Mouse (Mus musculus) left cerebral cortex, postnatal 10 days (tissue): ENCODE data around the gene Il5ra. TPM values are rescaled to one million over a fixed set of nuclear protein-coding genes. Genes with fewer than 3 reads are reported as not detected.

ENCODE experiments used
- DNase-seq, 2 experiments: peaks; one replicate each; pipeline ENCODE4 v3.0.0; 2021 to 2022; ENCODE audit warnings: low spot score in 2 of 2, mixed read lengths in 1 of 2; ENCODE audit errors: extremely low spot score in 1 of 2
- intact Hi-C: fragments of 180-260 bp; cut with DNase I; formaldehyde crosslinking; loops from one replicate; pipeline ENCODE4 v1.15.1; 2025
- total RNA-seq, 2 experiments: library from RNA; stranded (reverse); gene quantifications; 2 replicates each; pipeline ENCODE4 v1.2.3; 2021

The Il5ra gene
- total RNA-seq, result not detected

DNA sequence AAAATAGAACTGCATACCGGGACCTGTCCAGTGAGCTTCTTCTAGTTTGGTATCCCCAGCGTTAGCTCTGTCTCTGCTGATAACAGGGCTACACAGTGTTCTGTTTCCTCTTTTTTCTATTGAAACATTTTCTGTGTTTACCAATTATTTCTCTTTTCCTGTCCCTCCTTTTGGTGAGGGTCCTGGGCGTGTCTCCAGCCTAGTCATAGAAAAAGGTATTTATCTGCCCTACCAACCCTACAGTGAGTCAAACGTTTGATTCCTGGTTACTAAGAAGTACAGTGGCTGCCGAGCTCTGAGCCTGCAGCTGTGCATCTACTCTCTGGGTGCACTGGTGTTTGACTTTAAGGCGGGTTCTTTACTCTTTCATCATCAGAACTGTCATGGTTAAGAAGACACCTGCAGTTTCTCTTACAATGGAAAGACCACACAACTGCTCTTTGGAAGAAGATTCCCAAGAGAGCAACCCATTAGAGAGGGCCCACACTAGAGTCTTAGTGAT lies at the start of gene Il5ra:
Gene Il5ra (minus strand): TSS at position 151 of the 502 bp plus-strand sequence.
- intact Hi-C loops, result no loop called here
- no peak for DNase-seq

DNA sequence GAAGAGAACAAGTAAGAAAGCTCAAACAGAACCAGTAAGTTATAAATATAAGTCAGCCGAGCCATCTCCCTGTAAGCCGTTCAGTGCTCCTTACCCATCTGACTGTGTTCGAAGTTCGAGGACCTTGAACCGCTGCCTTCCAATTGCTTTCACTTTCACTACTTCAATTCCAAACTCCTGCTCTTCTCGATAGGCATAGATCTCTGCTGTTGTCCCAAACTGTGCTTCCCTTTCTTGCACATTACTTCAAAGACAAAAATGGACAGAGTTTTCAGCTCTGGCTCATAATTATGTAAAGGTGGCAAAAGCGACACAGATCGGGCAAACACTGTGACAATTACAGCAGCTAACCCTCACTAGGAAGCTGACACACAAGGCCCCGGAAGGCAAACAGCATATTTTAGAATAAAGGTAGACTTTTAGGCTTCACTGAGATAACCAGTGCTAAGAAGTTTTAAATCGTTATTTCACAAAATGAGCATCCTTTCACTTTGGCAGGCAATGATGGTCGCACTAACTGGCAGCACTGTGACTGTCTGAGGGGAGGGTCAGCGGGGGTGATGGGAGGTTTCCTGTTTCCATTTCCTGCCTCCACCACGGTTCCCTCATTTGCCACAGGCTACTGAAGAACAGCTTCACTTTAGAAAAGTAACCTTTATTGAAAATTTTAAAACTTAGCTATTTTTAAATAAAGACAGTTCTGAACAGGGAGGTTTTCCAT lies 45.4 kb upstream of the Il5ra start:
- intact Hi-C loops, result no loop called here
- no peak for DNase-seq

DNA sequence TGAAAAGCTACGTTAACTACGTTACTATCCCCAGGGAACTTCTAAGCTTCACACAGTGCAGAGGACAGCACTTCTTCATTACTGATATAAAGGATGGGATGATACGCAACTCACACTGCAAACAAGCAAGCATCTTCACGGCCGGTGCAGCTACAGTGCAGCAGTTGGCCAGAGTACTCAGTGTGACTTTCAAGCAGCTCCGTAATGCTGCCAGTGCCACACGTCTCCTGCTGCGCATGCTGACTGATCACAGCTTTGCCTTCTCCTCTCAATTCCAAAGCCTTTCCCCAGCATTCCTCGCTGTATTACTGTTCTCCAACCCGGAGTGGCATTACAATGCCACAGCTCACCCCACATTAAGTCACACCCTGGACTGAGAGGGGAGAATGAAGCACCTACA lies 44.8 kb upstream of the Il5ra start:
- intact Hi-C loops, result no loop called here
- DNase-seq, result no peak

- intact Hi-C loops, result no loop called here
- DNase-seq, result no peak
These were observed 44.3 kb upstream of the Il5ra start for GRCm38 (mm10) chr6:106793088-106793487.

DNA sequence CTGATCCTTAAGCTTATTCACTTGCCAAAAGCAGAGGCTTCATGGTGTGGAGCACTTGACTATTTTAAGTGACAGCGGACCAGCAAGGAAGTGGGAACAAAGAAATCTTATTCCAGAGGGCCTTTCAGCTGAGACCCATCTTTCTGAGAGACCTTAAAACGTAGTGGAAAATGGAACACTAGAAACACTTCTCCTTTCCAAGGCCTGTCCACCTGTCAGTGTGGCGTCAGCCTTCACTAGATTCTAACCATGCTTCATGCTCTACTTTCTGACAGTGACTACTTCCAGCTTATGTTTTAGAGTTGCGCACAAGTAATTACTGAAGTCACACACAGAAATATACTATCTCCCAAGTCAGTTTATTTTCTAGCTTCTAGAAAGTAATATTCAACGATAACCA lies 43.6 kb upstream of the Il5ra start:
- intact Hi-C loops, result no loop called here
- no peak for DNase-seq

DNA sequence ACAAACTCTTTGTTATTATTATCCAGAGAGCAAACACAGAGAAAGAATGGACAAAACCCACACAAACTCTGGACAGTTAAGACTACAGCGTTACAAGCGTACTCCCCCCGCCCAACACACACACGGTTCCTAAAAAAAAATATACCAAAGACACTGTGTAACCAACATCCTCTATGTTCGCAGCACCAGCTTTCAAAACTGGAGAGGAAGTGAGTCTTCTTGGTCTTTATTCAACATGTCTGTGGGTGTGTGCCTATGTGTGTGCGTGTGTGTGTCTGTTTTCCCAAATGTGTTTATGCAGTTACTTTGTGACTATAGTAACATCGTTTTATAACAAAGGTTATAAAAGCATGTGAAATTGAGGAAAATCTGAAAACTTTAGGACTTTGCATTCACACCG lies 42.6 kb upstream of the Il5ra start:
- intact Hi-C loops, result no loop called here
- DNase-seq, result no peak

DNA sequence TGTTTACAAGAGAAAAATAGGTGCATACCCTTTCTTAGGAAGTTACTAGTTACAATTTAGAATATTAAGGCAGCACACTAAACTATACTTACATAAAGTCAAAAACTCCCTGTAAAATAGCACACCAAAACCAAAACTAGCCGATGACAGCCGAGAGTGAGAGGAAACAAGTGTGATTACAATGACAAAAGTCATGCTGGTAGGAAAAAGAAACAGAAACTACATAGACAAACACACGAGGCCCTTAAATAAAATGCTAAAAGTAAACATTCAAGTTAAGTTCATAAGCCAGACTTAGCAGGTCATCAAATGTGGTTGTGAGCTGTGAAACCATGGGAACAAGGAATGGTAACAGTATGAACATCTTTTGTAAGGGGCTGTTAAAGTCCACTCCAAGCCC lies 38.3 kb upstream of the Il5ra start:
- intact Hi-C loops, result no loop called here
- DNase-seq, result no peak

- intact Hi-C loops, result no loop called here
These were observed 21.2 kb upstream of the Il5ra start for GRCm38 (mm10) chr6:106770046-106770445.

DNA sequence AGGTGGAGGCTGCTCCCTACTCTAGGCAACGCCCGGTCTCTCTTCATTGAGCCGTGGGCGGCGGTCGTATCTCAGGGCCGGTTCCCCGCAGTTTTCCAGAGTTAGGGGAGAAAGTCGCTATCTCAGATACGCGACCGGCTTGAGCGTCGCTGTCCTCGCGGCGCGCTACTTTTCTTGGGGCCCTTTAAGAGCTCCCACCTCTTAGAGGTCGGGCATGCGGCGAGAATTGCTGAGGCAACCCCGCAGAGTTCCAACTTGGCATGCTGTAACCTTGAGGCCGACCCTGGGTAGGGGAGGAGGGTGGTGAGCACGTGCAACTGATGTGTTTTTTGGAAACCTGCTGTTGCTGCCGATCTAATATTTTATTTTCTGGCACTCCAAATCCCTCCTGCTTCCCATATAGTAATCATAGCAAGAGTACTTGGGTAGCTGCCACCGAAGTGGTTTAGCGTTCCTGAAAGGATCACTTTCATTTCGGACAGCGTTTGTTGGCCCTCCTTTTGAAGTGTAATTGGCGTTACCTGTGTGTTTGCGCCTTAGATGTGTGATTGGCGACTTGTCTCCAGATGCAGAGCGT lies 20.5 kb upstream of the Il5ra start:
- no peak for DNase-seq
- intact Hi-C loops, result no loop called here

More at GRCm38 (mm10) chr6:106770046-106770445, 21.2 kb upstream of the Il5ra start:
- DNase-seq, result no peak

DNA sequence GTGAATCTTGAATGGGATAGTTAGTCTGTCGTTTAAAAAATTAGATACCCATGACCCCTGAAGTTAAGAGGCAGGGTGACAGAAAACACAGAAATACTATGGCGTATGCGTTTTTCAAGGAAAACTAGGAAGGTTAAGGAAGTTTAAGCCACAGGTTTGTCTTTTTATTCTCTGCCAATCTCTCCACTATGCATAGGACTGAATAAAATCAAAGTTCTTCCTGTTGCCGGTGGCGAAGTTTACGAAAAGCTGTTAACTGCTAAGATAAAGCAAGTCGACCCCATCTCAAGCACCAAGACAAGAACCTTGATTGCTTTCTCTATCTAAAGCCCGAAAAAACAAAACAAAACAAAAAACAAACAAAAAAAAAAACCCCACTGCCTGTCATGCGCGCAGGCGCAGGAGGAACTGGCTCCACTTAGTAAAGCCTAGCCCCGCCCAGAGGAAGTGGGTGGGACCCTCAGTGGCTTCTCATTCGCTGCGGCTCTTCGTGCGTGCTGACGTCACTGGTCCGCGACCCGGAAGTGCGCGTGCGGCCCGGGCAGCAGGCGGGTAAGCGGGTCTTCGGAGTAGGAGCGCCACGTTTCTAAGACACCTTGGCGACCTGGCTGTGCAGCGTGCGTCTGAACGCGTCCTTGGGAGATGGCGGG lies 19.9 kb upstream of the Il5ra start, which contains the start of gene Trnt1:
Gene Trnt1 (plus strand): TSS at position 481 of the 650 bp plus-strand sequence.
- intact Hi-C loops, result no loop called here

DNA sequence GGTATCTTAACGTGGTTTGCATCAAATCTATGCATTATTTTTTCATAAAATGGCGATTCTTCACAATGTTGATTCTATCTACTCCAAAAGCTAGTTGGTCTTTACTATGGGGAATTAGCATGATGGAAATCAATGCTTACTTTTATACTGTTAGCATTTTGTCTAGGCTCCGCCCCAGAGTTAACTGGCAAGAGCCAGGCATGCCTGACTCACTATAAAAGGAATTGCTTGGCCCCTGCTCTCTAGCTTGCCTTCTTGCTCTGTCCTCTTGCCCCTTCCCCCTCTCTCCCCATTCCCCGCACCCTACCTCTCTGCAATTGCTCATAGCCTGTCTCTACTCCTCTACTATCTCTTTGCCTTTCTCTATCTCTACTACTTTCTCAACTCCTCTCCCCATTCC lies 17.9 kb upstream of the Il5ra start:
- intact Hi-C loops, result no loop called here
- DNase-seq, result no peak

More for the DNA sequence above, 19.9 kb upstream of the Il5ra start, which contains the start of gene Trnt1:
- peak; percentile 96 to 99 for DNase-seq

- intact Hi-C loops, result no loop called here
- no peak for DNase-seq
These were observed 17.1 kb upstream of the Il5ra start for GRCm38 (mm10) chr6:106765892-106766291.

GRCm38 (mm10) chr6:106761486-106761885 lies 12.6 kb upstream of the Il5ra start:
- intact Hi-C loops, result no loop called here
- no peak for DNase-seq

DNA sequence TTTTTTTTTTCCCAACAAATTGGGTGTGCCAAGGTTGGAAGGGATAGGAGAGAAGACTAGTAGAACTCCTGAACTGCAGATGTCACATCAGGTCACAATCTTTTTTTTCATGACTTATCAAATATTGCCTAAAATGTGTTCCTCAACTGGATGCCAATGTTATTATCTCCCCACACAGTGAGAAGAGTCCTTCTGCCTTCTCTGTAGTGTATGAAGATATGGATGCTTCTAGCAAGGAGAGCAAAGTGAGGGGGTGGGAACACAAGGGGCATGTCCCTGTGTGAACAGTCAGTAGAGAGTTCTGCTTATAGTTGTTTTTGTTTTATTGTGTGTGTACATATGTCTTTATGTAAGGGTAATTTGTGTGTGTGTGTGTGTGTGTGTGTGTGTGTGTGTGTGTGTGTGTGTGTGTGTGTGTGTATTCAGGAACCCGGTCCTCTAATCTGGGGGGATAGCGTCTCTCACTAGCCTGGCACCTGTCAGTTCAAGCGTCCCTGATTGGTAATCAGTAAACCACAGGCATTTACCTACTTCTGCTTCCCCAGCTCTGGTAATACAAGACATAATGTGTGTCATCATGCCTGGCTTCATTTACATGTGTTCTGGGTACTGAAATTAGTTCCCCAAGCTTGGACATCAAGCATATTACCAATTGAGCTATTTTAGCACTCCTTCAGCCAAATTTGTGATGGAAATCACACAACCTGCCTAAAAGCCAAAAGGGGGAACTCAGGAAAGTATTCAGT lies 11.8 kb upstream of the Il5ra start:
- intact Hi-C loops, result no loop called here
- DNase-seq, result no peak

- no peak for DNase-seq
- intact Hi-C loops, result no loop called here
These were observed 9.5 kb upstream of the Il5ra start for GRCm38 (mm10) chr6:106758299-106758698.

DNA sequence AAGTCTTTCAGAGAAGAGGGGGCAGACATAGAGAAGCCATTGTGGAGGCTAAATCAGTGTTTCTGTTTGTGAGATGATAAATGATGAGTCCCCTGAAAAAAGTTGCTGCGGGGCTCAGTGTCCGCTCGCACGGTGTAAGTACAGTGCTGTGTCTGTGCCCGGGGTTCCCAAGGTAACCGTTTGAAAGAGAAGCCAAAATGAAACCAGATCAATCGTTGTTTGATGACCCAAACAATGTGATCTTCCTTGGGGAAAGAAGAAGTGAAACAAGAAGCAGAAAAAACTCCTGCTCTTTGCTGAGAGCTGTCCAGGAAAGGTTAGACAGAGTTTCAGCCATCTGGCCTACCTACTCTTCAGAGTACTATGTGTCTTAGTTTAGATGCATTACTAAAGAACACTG lies 1.5 kb upstream of the Il5ra start:
- no peak for DNase-seq
- intact Hi-C loops, result no loop called here

DNA sequence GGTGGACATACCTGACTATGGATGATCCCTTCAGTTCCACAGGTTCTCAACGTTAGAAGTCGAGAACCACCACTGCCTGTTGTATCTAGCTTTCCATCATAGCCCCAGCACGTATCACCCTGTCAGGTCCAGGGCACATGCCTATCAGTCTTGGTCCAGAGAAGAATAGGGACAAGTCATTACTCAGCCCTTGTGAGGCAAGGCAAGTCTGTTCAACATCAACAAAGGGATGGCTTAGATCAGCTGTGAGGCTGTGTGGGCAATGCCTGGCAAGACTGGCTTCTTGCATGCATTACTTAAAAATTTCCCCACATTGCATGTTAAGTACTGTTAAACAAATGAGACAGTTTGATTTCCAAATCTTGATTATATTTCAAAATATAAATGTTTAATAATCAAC lies 1.0 kb downstream of the Il5ra start:
- intact Hi-C loops, result no loop called here
- no peak for DNase-seq

DNA sequence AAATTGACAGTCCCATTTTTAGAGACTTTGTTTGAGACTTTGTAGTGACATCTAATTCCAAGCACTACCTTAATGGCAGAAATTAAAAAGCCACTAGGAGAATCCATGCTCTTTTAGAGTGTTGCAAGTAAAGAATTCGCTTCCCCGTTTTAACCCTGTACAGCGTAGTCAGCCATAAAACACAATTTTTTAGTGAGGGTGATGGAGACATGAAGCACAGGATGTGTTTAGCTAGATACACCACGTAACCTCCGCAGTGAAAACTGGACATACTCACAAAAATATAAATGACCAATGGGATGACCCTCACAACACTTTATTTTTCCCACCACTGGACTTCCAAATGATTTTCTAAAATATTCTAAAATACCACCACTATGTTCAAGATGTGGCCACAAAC lies 1.6 kb downstream of the Il5ra start:
- intact Hi-C loops, result no loop called here
- no peak for DNase-seq

GRCm38 (mm10) chr6:106745673-106746394 lies 3.0 kb downstream of the Il5ra start:
- no peak for DNase-seq
- intact Hi-C loops, result no loop called here
